Mouse (Mus musculus): ENCODE data around the gene Smyd4.

Gene Smyd4

DNA sequence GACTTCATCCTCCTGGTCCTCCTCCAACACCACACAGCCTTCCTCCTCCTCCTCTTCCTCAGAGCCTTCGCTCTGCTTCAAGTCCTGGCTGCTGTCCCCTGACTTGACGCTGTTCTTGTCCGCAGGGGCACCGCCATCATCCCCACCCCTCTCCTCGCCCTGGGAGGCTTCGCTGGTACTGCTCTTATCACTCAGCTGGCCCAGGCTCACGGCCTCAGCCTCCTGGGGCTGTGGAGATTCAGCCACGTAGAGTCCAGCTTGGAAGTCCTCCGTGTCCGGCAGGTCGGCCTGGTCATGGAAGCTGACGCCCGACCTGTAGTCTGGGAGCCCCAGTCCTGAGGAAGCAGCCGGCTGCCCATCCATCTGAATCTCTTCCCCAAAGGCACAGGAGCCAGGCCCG, 102.7 kb downstream of the Smyd4 start:
- in situ Hi-C loops (cut with MboI; ENCODE audit: low sequenced_read_pairs) = no loop called here

- in situ Hi-C loops (cut with MboI; ENCODE audit: low sequenced_read_pairs) = no loop called here
Observed at GRCm38 (mm10) chr11:75452081-75452480, 103.8 kb downstream of the Smyd4 start.

DNA sequence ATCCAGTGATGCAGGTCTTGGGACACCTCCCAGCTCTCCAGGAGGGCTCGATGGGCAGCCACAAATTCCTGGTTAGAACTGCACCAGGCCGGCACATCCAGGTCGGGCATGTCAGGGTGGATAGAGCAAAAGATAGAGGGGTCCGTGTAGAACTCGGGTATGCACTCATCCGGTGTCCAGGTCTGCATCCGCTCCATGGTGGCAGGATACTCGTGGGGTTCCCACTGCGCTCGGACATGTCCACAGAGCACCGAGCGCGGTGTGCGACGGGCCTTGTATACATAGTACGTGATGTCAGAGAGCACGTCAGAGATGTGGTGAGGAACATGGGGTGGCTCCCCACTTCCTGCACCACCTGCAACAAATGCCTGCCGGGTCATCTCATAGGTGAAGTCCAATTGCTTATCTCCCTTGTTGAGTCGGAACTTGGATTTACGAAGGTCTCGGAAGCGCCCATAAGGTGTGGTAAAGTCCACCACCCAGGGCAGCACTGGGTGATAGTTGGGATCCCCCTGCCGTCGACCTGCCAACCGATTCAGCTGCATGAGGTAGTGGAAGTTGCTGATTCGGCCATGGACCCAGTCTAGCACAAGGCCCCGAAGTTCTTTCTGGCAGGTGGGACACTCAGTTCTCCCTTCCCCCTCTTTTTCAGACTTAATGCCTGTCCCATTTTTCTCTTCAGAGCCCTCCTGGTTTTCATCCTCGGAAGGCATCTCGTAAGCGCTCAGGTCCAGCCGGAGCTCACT, 104.8 kb downstream of the Smyd4 start:
- in situ Hi-C loops (cut with MboI; ENCODE audit: low sequenced_read_pairs) = no loop called here

- in situ Hi-C loops (cut with MboI; ENCODE audit: low sequenced_read_pairs) = no loop called here
Observed at GRCm38 (mm10) chr11:75453991-75454930, 106.0 kb downstream of the Smyd4 start, which contains the start of gene Wdr81. Gene Wdr81 (minus strand): TSS chr11:75454717.
